Mouse (Mus musculus): ENCODE measurements around the gene Foxd1. TPM values are rescaled to one million over a fixed set of nuclear protein-coding genes. Genes with fewer than 3 reads are reported as not detected.

The Foxd1 gene
- polyA plus RNA-seq, 1 experiment from 2014 or later = not detected

DNA sequence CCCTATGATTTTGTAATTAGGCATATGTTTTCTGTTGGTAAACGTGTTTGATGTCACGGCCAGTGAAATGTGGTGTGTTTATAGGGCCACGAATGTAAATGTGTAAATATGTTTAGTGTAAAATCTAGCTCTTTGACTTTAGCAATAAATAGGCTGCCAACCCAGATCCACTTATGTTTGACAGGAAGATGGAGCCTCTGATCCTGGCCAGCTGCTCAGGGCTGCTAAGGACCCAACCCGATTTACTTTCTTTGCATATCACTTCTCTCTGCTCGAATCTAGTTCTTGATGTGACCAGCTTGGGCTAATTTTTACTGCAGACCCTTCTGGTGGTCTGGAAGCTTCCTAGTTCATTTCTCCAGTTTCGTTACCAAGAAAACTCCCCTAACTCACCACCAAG, 6.3 kb downstream of the Foxd1 start:
- TF ChIP-seq EP300 (optimal IDR thresholded peaks at IDR 0.05) = no peak
- no peak for TF ChIP-seq CTCF (IDR thresholded peaks at IDR 0.05; ENCODE audit: low read depth)

DNA sequence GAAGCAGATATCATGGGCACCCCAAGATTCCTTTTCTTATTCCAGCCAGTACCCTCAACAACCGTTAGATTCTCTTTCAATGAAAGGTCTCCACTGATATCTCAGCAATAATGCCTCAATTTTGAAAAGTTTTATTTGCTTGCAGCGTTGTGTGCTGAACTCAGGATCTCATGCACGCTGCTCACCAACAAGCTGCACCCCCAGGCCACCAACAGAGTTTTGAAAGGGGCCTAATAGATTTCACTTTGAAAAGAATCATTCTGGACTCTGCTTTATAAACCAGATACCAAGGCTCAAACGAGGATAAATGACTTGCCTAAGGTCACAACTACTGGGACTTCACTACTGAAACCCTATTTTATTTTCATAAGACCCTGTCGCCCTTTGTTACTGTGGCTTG, 7.1 kb downstream of the Foxd1 start:
- no peaks in the 10 kb centered on the region for H3K9me3 ChIP-seq (ENCODE audit: control insufficient read depth, low read length)
- 6% methylated on average over 5 of the region's 5 CpGs for WGBS
- H3K27me3 ChIP-seq (ENCODE audit: control insufficient read depth, insufficient read depth, low read length) = peaks cover 43% of the 10 kb centered on the region; the same call in 1 of the 2 replicates
- H3K4me1 ChIP-seq (replicated peaks; ENCODE audit: control insufficient read depth, insufficient read depth) = no peaks in the 10 kb centered on the region
- ATAC-seq (ENCODE audit: low FRiP score, low TSS enrichment) (no peak), DNase-seq (ENCODE audit: low spot score) (no peak)
- no peak overlapping the region for H3K27ac ChIP-seq (replicated peaks)
- H3K4me3 ChIP-seq (ENCODE audit: low read depth, low read length) = no peak overlapping the region
- no peak overlapping the region for H3K4me2 ChIP-seq (replicated peaks; ENCODE audit: low read depth)
- no peak overlapping the region for H3K9ac ChIP-seq (ENCODE audit: low read length)
- TF ChIP-seq CTCF (IDR thresholded peaks at IDR 0.05; ENCODE audit: low read depth) (no peak), EP300 (optimal IDR thresholded peaks at IDR 0.05) (no peak)
- no peaks in the 10 kb centered on the region for H3K36me3 ChIP-seq (ENCODE audit: control insufficient read depth, insufficient read depth, low read length)

More for the DNA sequence above, 6.3 kb downstream of the Foxd1 start:
- no peaks in the 10 kb centered on the region for H3K36me3 ChIP-seq (ENCODE audit: control insufficient read depth, insufficient read depth, low read length)
- DNase-seq (ENCODE audit: low spot score) (no peak), ATAC-seq (ENCODE audit: low FRiP score, low TSS enrichment) (no peak)
- H3K9ac ChIP-seq (ENCODE audit: low read length) = no peak overlapping the region
- H3K27me3 ChIP-seq (ENCODE audit: control insufficient read depth, insufficient read depth, low read length) = peaks cover 40% of the 10 kb centered on the region; the same call in 1 of the 2 replicates
- no peak overlapping the region for H3K4me3 ChIP-seq (ENCODE audit: low read depth, low read length)
- no peak overlapping the region for H3K4me2 ChIP-seq (replicated peaks; ENCODE audit: low read depth)
- 2% methylated on average over 6 of the region's 6 CpGs for WGBS
- H3K4me1 ChIP-seq (replicated peaks; ENCODE audit: control insufficient read depth, insufficient read depth) = no peaks in the 10 kb centered on the region
- H3K27ac ChIP-seq (replicated peaks) = no peak overlapping the region
- H3K9me3 ChIP-seq (ENCODE audit: control insufficient read depth, low read length) = no peaks in the 10 kb centered on the region

DNA sequence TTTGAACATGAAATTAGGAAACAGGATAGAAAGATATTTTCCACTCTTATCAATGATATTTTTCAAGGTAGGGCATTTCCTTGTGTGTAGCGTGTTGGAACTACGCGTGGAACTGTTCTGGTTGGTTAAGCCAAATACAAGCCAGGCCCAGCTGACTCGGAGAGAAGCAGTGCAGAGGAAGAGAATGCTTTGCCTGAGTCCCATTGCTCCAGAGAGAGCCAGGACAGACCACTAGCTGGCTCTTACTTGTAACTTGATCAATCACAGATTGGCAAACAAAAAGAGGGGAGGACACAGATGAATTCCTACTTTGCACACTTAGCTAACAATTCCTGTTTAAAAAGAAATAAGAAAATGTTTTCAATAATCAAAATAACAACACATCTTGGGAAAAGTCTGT, 9.0 kb downstream of the Foxd1 start:
- 8% methylated on average over 4 of the region's 4 CpGs for WGBS
- ATAC-seq (ENCODE audit: low FRiP score, low TSS enrichment) = no peak
- H3K27me3 ChIP-seq (ENCODE audit: control insufficient read depth, insufficient read depth, low read length) = peaks cover 41% of the 10 kb centered on the region; the same call in 1 of the 2 replicates

DNA sequence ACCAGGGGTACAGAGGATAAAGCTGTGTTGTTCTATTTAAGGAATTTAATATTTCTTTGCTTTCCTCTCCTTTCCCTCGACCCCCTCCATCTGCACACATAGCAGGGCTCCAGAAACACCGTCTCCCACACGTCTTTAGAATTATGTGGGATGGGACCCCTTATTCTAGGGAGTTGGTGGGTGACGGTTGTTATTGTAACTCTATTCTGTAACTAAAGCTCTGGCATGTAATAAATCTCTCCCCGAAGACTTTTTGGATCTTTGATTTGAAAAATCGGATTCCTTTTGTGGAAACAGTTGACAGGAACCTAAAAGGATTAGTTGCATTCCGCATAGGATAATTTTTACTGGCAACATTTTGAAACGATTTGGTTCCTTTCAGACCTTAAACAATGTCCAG, 11.0 kb downstream of the Foxd1 start:
- Histone ChIP-seq H3K4me3 (ENCODE audit: low read depth, low read length) (no peak overlapping the region), H3K4me1 (replicated peaks; ENCODE audit: control insufficient read depth, insufficient read depth) (no peaks in the 10 kb centered on the region), H3K9ac (ENCODE audit: low read length) (no peak overlapping the region), H3K27me3 (ENCODE audit: control insufficient read depth, insufficient read depth, low read length) (peaks cover 38% of the 10 kb centered on the region), H3K9me3 (ENCODE audit: control insufficient read depth, low read length) (no peaks in the 10 kb centered on the region), H3K36me3 (ENCODE audit: control insufficient read depth, insufficient read depth, low read length) (no peaks in the 10 kb centered on the region), H3K27ac (replicated peaks) (no peak overlapping the region), H3K4me2 (replicated peaks; ENCODE audit: low read depth) (no peak overlapping the region)
- TF ChIP-seq CTCF (IDR thresholded peaks at IDR 0.05; ENCODE audit: low read depth) = no peak
- TF ChIP-seq EP300 (optimal IDR thresholded peaks at IDR 0.05) = no peak
- ATAC-seq (ENCODE audit: low FRiP score, low TSS enrichment) = no peak
- no peak for DNase-seq (ENCODE audit: low spot score)
- 1% methylated on average over 8 of the region's 8 CpGs for WGBS

More for the DNA sequence above, 9.0 kb downstream of the Foxd1 start:
- Histone ChIP-seq H3K36me3 (ENCODE audit: control insufficient read depth, insufficient read depth, low read length) (no peaks in the 10 kb centered on the region), H3K4me2 (replicated peaks; ENCODE audit: low read depth) (no peak overlapping the region), H3K4me3 (ENCODE audit: low read depth, low read length) (no peak overlapping the region), H3K4me1 (replicated peaks; ENCODE audit: control insufficient read depth, insufficient read depth) (no peaks in the 10 kb centered on the region), H3K9ac (ENCODE audit: low read length) (no peak overlapping the region), H3K9me3 (ENCODE audit: control insufficient read depth, low read length) (no peaks in the 10 kb centered on the region), H3K27ac (replicated peaks) (no peak overlapping the region)
- no peak for DNase-seq (ENCODE audit: low spot score)
- TF ChIP-seq CTCF (IDR thresholded peaks at IDR 0.05; ENCODE audit: low read depth) (no peak), EP300 (optimal IDR thresholded peaks at IDR 0.05) (no peak)

DNA sequence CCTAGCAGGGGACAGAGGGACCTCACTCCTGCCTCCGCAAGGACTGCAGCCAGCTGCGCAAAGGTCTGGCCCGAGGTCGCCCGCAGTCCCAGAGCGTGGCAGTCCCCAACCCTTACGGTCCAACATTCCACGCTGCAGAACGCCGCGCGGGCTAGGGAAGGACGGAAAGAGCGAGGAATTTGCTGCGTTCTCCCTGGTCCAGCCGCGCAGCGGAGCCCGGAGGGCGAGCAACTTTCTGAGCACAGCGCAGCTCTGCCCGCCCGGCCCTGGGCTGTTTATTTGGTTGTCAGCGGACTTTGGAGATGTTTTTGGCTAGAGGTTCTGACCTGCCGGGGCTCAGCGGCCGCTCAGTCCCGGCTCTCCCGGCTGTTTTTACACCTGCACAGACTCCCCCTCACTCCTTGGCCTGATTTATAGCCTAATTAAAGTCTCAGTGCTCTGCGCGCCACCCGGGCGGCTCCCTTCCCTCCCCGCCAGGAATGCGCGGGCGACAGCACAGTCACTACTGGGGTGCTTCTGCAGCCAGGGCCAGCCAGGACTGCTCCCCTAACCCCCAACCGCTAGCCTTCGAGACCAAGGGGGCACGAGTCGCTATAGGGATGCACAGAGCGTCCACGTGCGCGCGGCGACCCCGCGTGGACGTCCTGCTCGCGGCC, 11.9 kb downstream of the Foxd1 start:
- Histone ChIP-seq H3K9me3 (ENCODE audit: control insufficient read depth, low read length) (no peaks in the 10 kb centered on the region), H3K4me3 (ENCODE audit: low read depth, low read length) (peak overlapping the region; percentile 22), H3K4me2 (replicated peaks; ENCODE audit: low read depth) (no peak overlapping the region), H3K4me1 (replicated peaks; ENCODE audit: control insufficient read depth, insufficient read depth) (no peaks in the 10 kb centered on the region), H3K27ac (replicated peaks) (no peak overlapping the region), H3K27me3 (ENCODE audit: control insufficient read depth, insufficient read depth, low read length) (peaks cover 31% of the 10 kb centered on the region), H3K36me3 (ENCODE audit: control insufficient read depth, insufficient read depth, low read length) (no peaks in the 10 kb centered on the region), H3K9ac (ENCODE audit: low read length) (no peak overlapping the region)
- TF ChIP-seq EP300 (optimal IDR thresholded peaks at IDR 0.05) (no peak), CTCF (IDR thresholded peaks at IDR 0.05; ENCODE audit: low read depth) (peak; percentile 20; the same call in 1 of the 2 replicates)
- 2% methylated on average over 52 of the region's 52 CpGs for WGBS
- ATAC-seq (ENCODE audit: low FRiP score, low TSS enrichment) = peak; percentile 51; the same call in 1 of the 2 replicates
- DNase-seq (ENCODE audit: low spot score) = no peak

DNA sequence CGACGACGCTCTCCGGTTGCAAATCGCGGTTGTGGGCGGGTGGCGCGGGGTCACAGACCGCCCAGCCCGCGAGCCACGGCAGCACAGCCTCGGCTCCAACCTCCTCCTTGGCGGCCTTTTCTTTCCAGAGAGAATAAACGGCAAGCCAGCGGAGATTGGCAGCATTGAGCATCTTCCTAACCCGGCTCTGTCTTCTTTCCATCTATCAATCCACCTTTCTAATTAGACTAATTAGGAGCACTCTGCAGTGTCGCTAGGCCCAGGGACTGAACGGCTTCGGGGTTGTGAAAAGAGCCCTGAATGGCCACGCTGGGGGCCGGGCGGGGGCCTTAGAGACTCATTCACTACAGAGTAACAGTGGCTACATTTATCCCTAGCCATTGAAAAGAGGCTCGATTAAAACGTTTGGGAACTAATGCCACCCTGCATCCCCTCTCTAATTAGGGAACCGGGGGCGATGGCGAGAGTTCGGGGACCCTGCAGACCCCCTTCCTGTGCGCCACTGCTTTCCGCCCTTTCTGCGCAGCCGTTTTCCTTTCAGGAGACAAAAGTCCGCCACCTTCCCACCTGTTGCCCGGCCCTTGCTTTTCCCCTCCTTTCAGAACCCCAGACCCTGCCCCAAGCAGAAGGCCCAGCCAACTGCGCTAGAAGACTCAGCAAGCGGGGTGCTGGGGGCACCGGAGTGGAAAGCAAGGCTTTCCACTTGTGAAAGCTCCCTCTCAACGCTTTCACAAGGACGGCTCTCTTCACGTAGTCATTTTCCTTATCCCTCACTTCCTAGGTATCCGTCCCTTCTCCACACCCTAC, 12.6 kb downstream of the Foxd1 start:
- Histone ChIP-seq H3K4me1 (replicated peaks; ENCODE audit: control insufficient read depth, insufficient read depth) (no peaks in the 10 kb centered on the region), H3K36me3 (ENCODE audit: control insufficient read depth, insufficient read depth, low read length) (no peaks in the 10 kb centered on the region), H3K27ac (replicated peaks) (no peak overlapping the region), H3K9me3 (ENCODE audit: control insufficient read depth, low read length) (no peaks in the 10 kb centered on the region), H3K9ac (ENCODE audit: low read length) (no peak overlapping the region), H3K4me3 (ENCODE audit: low read depth, low read length) (peak overlapping the region; percentile 22), H3K27me3 (ENCODE audit: control insufficient read depth, insufficient read depth, low read length) (peaks cover 26% of the 10 kb centered on the region), H3K4me2 (replicated peaks; ENCODE audit: low read depth) (no peak overlapping the region)
- no peak for TF ChIP-seq EP300 (optimal IDR thresholded peaks at IDR 0.05)
- no peak for TF ChIP-seq CTCF (IDR thresholded peaks at IDR 0.05; ENCODE audit: low read depth)
- DNase-seq (ENCODE audit: low spot score) = no peak
- WGBS = 2% methylated on average over 43 of the region's 43 CpGs
- no peak for ATAC-seq (ENCODE audit: low FRiP score, low TSS enrichment)

Data from stomach, postnatal 0 days (tissue).